Mouse (Mus musculus): ENCODE results near the gene Eprs.

DNA sequence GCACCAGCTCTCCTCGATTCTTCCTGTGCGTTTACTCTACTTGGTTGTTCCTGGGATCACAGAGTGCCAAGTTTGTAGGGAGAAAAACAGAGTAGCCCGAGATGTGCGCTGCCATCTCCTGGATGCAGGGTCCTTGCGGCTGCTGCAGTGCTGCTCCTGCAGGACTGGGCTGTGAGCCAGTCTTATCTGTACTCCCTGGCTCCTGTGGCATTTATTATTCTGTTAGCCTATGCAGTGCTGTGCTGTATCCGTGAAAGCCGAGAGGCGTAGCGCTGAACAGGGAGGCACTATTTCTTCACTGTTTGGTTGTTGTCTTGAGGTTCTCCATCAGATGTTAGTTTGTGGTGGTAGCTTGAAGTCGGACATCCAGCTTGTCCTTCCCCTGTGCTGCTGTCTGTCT is 43.1 kb downstream of the Eprs start:
- TF ChIP-seq POLR2A (IDR thresholded peaks at IDR 0.05; ENCODE audit: insufficient read depth, low read depth, low read length) (no peak), CTCF (IDR thresholded peaks at IDR 0.05; ENCODE audit: insufficient read depth, low read depth, low read length) (no peak)

Measured in olfactory bulb, adult 2 months (tissue).